Mouse (Mus musculus): Measurements from ENCODE around the gene Ttk.

The Ttk gene

DNA sequence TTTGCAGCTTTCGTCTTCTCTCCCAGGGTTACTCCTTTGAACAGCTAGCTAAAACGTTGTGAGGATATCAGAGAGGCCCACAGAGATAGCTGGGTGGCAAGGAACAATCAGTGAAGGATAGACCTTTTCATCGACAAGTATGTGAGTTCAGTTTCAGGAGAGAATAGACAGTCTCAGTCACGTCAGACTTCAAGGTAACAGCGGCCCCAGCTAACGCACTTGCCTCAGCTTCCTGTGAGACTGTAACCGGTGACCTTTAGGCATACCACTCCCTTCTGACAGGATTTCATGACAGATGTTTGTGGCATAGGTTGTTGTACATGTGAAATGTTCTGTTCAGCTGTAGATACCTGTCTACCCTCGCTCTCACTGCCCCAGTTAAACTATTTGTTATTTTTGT lies 58.6 kb downstream of the Ttk start:
- in situ Hi-C loops (cut with MboI, MseI), result loop anchor here in 1 of 2 experiments (25.0 kb wide), 1 partner anchor 1456 kb away; no protein-coding TSS in a partner anchor

DNA sequence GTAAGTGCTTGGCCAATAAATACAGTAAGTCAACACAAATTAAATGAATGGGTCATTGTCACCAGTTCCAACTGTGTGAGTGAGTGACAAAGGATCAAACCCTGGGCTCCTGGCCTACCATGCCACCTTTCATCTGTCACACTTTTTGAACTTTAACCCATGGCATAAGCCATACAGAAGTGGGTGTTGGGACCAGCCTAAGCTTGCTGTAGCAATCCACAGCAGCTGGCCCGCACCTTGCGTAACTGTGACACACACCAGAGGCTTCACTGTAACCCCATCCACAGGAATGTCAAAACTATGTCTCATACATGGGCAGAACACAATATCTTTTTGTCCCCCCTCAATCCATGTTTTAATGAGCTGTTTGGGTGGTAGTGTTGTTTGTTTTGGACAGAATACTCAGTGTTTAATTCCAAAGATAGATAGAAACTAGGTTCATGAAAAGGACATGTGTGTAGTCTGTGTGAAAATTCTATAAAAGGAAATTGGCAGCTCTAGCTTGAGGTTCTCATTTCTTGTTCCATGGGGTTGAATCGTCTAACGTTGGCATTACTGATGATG lies 59.4 kb downstream of the Ttk start:
- in situ Hi-C loops (cut with MboI, MseI), result loop anchor here in 1 of 2 experiments (25.0 kb wide), 1 partner anchor 1457 kb away; no protein-coding TSS in a partner anchor

DNA sequence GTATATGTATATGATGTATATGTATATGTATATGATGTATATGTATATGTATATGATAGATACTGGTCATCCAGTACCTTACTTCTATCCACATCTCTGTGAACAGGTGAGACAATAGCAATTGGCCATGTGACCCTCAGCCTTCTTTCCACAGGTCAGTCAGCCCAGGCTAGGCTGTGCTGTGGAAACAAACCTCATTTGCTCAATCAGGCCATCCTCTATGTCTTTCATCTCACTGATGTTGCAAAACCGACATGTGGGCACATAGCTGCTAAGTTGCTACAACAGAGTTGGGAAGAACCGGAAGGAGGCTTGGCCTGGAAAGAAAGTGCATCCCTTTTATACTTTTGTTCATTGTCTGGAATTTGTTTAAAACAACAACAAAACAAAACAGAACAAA lies 67.6 kb downstream of the Ttk start:
- in situ Hi-C loops (cut with MboI, MseI), result loop anchor here in 1 of 2 experiments (5.0 kb wide), 1 partner anchor 90 kb away; no protein-coding TSS in a partner anchor

DNA sequence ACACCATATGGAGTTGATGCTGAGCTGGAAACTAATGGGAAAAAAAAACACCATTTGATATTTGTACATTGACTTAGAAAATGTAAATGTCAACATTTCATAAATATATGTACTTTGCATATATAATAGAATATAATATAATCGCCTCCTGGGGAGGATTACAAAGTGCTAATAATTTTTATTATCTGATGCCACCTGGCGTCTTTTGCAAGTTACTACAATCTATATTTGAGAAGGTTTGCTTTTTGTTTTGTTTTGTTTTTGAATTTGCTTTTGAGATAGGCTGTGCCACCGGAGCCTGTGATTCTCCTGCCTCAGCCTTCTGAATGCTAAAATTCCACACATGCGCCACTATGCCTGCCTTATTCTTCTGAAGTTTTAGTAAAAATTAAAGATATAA lies 71.3 kb downstream of the Ttk start:
- in situ Hi-C loops (cut with MboI, MseI), result loop anchor here in 1 of 2 experiments (5.0 kb wide), 1 partner anchor 99 kb away; the partner anchor contains the start of gene Elovl4

DNA sequence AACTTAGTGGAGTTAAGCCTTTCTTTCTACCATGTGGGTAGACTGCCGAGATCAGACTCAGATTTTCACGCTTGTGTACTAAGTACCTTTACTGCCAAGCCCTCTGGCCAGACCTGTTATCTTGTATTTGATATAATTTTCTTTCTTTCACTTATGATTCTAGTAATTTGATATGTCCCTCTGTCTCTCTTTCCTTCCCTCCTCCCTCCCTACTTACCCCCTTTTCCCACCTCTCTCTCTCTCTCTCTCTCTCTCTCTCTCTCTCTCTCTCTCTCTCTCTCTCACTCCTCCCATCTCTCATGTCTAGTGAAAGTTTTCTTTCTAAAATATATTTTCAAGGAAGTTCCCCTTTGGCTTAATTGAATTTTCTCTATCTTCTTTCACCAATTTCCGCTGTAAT lies 72.5 kb downstream of the Ttk start:
- in situ Hi-C loops (cut with MboI, MseI), result loop anchor here in 1 of 2 experiments (5.0 kb wide), 1 partner anchor 100 kb away; the partner anchor contains the start of gene Elovl4

DNA sequence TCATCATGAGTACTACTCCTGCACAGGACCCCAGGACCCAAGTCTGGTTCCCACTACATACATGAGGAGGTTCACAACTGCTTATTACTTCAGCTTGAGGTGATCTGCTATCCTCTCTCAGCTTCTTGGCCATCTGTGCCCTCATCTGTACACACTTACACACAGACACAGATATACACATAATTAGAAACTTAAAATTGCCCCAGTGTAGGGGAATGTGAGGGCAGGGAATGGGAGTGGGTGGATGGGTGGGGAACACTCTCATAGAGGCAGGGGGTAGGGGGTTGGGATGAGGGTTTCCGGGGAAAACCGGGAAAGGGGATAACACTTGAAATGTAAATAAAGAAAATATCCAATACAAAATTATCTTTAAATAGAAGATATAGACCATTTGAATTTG lies 75.3 kb downstream of the Ttk start:
- in situ Hi-C loops (cut with MboI, MseI), result loop anchor here in 1 of 2 experiments (5.0 kb wide), 1 partner anchor 103 kb away; the partner anchor contains the start of gene Elovl4

DNA sequence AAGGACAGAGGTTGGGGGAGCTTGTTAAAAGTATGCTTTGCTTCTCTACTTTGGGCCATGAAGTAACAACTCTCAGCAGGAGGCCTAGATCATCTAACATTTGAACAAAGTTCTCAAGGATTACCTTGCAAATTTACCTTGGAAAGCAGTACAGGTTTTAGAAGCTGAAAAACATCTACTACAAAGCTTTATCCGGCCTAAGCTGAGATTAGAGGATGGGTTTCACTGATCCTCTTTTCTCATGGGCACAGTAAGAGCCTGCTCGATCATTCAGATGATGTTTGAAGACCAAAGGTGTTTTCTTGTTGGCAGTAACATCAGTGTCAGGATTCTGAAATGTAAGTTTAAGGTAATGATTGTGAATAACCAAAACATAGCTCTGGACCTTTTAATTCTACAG lies 76.4 kb downstream of the Ttk start:
- in situ Hi-C loops (cut with MboI, MseI), result no loop called here

Measured in T-helper 17 cell (primary cell).